Mouse (Mus musculus): Measurements from ENCODE around the gene Tbc1d17.

Tbc1d17 gene

GRCm38 (mm10) chr7:44824872-44825271 lies 24.0 kb downstream of the Tbc1d17 start:
- peak in 1 of 2 experiments; percentile 76 for DNase-seq (ENCODE audit: low spot score in 2 of 2)

- peak in 1 of 2 experiments; percentile 2 for DNase-seq (ENCODE audit: low spot score in 2 of 2)
Observed at GRCm38 (mm10) chr7:44823409-44823808, 25.5 kb downstream of the Tbc1d17 start.

GRCm38 (mm10) chr7:44821666-44822448 lies 27.0 kb downstream of the Tbc1d17 start:
- DNase-seq (ENCODE audit: low spot score in 2 of 2): peak; percentile 3 to 4

GRCm38 (mm10) chr7:44820525-44820924 lies 28.4 kb downstream of the Tbc1d17 start:
- no peak for DNase-seq (ENCODE audit: low spot score in 2 of 2)

- DNase-seq (ENCODE audit: low spot score in 2 of 2): peak; percentile 1 to 5
Observed at GRCm38 (mm10) chr7:44819863-44820262, 29.0 kb downstream of the Tbc1d17 start.

GRCm38 (mm10) chr7:44819391-44819790 lies 29.5 kb downstream of the Tbc1d17 start:
- DNase-seq (ENCODE audit: low spot score in 2 of 2): peak; percentile 2

GRCm38 (mm10) chr7:44818751-44819235 lies 30.1 kb downstream of the Tbc1d17 start:
- DNase-seq (ENCODE audit: low spot score in 2 of 2): peak; percentile 12 to 25

- peak; percentile 7 to 9 for DNase-seq (ENCODE audit: low spot score in 2 of 2)
Observed at GRCm38 (mm10) chr7:44818164-44818563, 30.7 kb downstream of the Tbc1d17 start.

GRCm38 (mm10) chr7:44817441-44817840 lies 31.4 kb downstream of the Tbc1d17 start:
- DNase-seq (ENCODE audit: low spot score in 2 of 2): peak; percentile 1 to 4

GRCm38 (mm10) chr7:44816470-44817021 lies 32.3 kb downstream of the Tbc1d17 start, which contains the start of gene Atf5:
Gene Atf5, minus strand, starts transcription at chr7:44816658.
- no peak for DNase-seq (ENCODE audit: low spot score in 2 of 2)

GRCm38 (mm10) chr7:44815721-44816469 lies 33.0 kb downstream of the Tbc1d17 start, which contains the start of the genes Nup62 and Il4i1:
Gene Nup62, plus strand, starts transcription at chr7:44816088.
Gene Il4i1, plus strand, starts transcription at chr7:44816387.
- peak; percentile 99 for DNase-seq (ENCODE audit: low spot score in 2 of 2)

- DNase-seq (ENCODE audit: low spot score in 2 of 2): peak; percentile 28 to 44
Observed at GRCm38 (mm10) chr7:44814952-44815553, 33.8 kb downstream of the Tbc1d17 start.

- DNase-seq (ENCODE audit: low spot score in 2 of 2): no peak
Observed at GRCm38 (mm10) chr7:44814423-44814822, 34.5 kb downstream of the Tbc1d17 start.

GRCm38 (mm10) chr7:44813985-44814384 lies 34.9 kb downstream of the Tbc1d17 start:
- peak in 1 of 2 experiments; percentile 3 for DNase-seq (ENCODE audit: low spot score in 2 of 2)

- peak in 1 of 2 experiments; percentile 8 for DNase-seq (ENCODE audit: low spot score in 2 of 2)
Observed at GRCm38 (mm10) chr7:44812651-44813325, 36.1 kb downstream of the Tbc1d17 start.

GRCm38 (mm10) chr7:44810819-44811557 lies 37.9 kb downstream of the Tbc1d17 start:
- DNase-seq (ENCODE audit: low spot score in 2 of 2): peak in 1 of 2 experiments; percentile 2

- DNase-seq (ENCODE audit: low spot score in 2 of 2): no peak
Observed at GRCm38 (mm10) chr7:44810365-44810764, 38.5 kb downstream of the Tbc1d17 start.

- DNase-seq (ENCODE audit: low spot score in 2 of 2): peak in 1 of 2 experiments; percentile 2
Observed at GRCm38 (mm10) chr7:44809466-44809865, 39.4 kb downstream of the Tbc1d17 start.

- peak in 1 of 2 experiments; percentile 1 for DNase-seq (ENCODE audit: low spot score in 2 of 2)
Observed at GRCm38 (mm10) chr7:44808927-44809326, 40.0 kb downstream of the Tbc1d17 start.

- no peak for DNase-seq (ENCODE audit: low spot score in 2 of 2)
Observed at GRCm38 (mm10) chr7:44792781-44793180, 56.1 kb downstream of the Tbc1d17 start.

Measured in frontal cortex, postnatal 10 days (tissue).